In genomic region chr9:16441930-16442329, GRCm38 (mm10) we compare ENCODE assay signal across 23 mouse cellular contexts. TPM values are rescaled to one million over a fixed set of nuclear protein-coding genes. Genes with fewer than 3 reads are reported as not detected.
A peak's percentile ranks its signal among the peaks of the same experiment; 100 is the strongest.
DNase-seq lines count a peak whose midpoint lies in the region; ATAC-seq and TF ChIP-seq lines count a peak whose summit lies in the region.
"Had no signal": no experiment of that assay in that cellular context is flagged by ENCODE, and none has a peak within 500 bp of the region (broad histone marks: within the 10 kb centered on the region; RNA-seq: fewer than 3 reads in every experiment).

No protein-coding gene starts in this region.

- H3K27ac ChIP-seq in hindbrain, embryonic 13.5 days, result peak overlapping the region; percentile 49; the same call in 1 of the 2 replicates
- H3K27ac ChIP-seq in hindbrain, embryonic 16.5 days (ENCODE audit: low read depth, low read length), result no peak overlapping the region
- peak overlapping the region; percentile 12; the same call in 1 of the 2 replicates for H3K27ac ChIP-seq in heart, embryonic 10.5 days
- H3K27ac ChIP-seq in heart, postnatal 0 days (ENCODE audit: low read depth), result peak overlapping the region; percentile 71
- H3K27ac ChIP-seq in intestine, embryonic 16.5 days (ENCODE audit: low read length), result no peak overlapping the region
- H3K27ac ChIP-seq: forebrain, embryonic 12.5 days; heart, adult 2 months had no signal

- H3K27me3 ChIP-seq in hindbrain, embryonic 13.5 days, result no peaks in the 10 kb centered on the region
- no peaks in the 10 kb centered on the region for H3K27me3 ChIP-seq in hindbrain, embryonic 16.5 days (replicated peaks; ENCODE audit: control insufficient read depth, insufficient read depth, low read length)
- no peaks in the 10 kb centered on the region for H3K27me3 ChIP-seq in heart, embryonic 10.5 days (ENCODE audit: insufficient read depth, poor library complexity, severe bottlenecking)
- no peaks in the 10 kb centered on the region for H3K27me3 ChIP-seq in heart, postnatal 0 days (ENCODE audit: control insufficient read depth, insufficient read depth, low read length)
- H3K27me3 ChIP-seq in intestine, embryonic 16.5 days (replicated peaks; ENCODE audit: control insufficient read depth, insufficient read depth, low read length), result no peaks in the 10 kb centered on the region
- H3K27me3 ChIP-seq: forebrain, embryonic 12.5 days; megakaryocyte, embryonic 14.5 days had no signal

- peaks cover 60% of the 10 kb centered on the region for H3K4me1 ChIP-seq in hindbrain, embryonic 13.5 days (replicated peaks)
- peaks cover 27% of the 10 kb centered on the region for H3K4me1 ChIP-seq in hindbrain, embryonic 16.5 days (ENCODE audit: control insufficient read depth, insufficient read depth, low read depth, low read length)
- peaks cover 11% of the 10 kb centered on the region; the same call in 1 of the 2 replicates for H3K4me1 ChIP-seq in heart, embryonic 10.5 days
- H3K4me1 ChIP-seq in heart, postnatal 0 days (ENCODE audit: control insufficient read depth, insufficient read depth), result peaks cover 15% of the 10 kb centered on the region
- no peaks in the 10 kb centered on the region for H3K4me1 ChIP-seq in intestine, embryonic 16.5 days (ENCODE audit: control insufficient read depth, insufficient read depth, low read length)
- H3K4me1 ChIP-seq: megakaryocyte, embryonic 14.5 days had no signal

- no peak overlapping the region for H3K4me3 ChIP-seq in hindbrain, embryonic 13.5 days
- no peak overlapping the region for H3K4me3 ChIP-seq in hindbrain, embryonic 16.5 days (ENCODE audit: low read length)
- H3K4me3 ChIP-seq in heart, embryonic 10.5 days, result no peak overlapping the region
- H3K4me3 ChIP-seq in heart, postnatal 0 days (ENCODE audit: low read depth, low read length), result no peak overlapping the region
- no peak overlapping the region for H3K4me3 ChIP-seq in intestine, embryonic 16.5 days (ENCODE audit: low read length)
- H3K4me3 ChIP-seq: forebrain, embryonic 12.5 days; heart, adult 2 months; megakaryocyte, embryonic 14.5 days had no signal

- H3K36me3 ChIP-seq in hindbrain, embryonic 13.5 days, result no peaks in the 10 kb centered on the region
- no peaks in the 10 kb centered on the region for H3K36me3 ChIP-seq in hindbrain, embryonic 16.5 days (ENCODE audit: control insufficient read depth, insufficient read depth, low read length)
- no peaks in the 10 kb centered on the region for H3K36me3 ChIP-seq in heart, embryonic 10.5 days
- no peaks in the 10 kb centered on the region for H3K36me3 ChIP-seq in heart, postnatal 0 days (replicated peaks; ENCODE audit: control insufficient read depth, insufficient read depth, low read length)
- H3K36me3 ChIP-seq in intestine, embryonic 16.5 days (ENCODE audit: control insufficient read depth, insufficient read depth, low read length), result no peaks in the 10 kb centered on the region
- H3K36me3 ChIP-seq: forebrain, embryonic 12.5 days had no signal

- peak; percentile 7 to 27 for DNase-seq in cerebellum, postnatal 14 days
- no peak for DNase-seq in cerebellum, adult 9-11 months
- no peak for DNase-seq in heart, embryonic 10.5 days (ENCODE audit: low spot score)
- DNase-seq in heart, postnatal 0 days (ENCODE audit: low spot score), result peak; percentile 50
- DNase-seq in urinary bladder, postnatal 4 days (ENCODE audit: low spot score in 2 of 2), result no peak
- DNase-seq: adrenal gland, postnatal 25 days; cerebellum, adult 11-12 months; gastrocnemius, postnatal 10 days; kidney, adult 2 months; kidney, postnatal 25 days; left cerebral cortex, postnatal 4 days; liver; liver, postnatal 0 days; right cerebral cortex, adult 18-20 months had no signal

- WGBS in hindbrain, embryonic 13.5 days, result 45% methylated on average over 4 of the region's 4 CpGs
- WGBS in hindbrain, embryonic 16.5 days, result 40% methylated on average over 4 of the region's 4 CpGs
- WGBS in heart, embryonic 10.5 days, result 57% methylated on average over 4 of the region's 4 CpGs
- WGBS in heart, postnatal 0 days, result 28% methylated on average over 4 of the region's 4 CpGs
- WGBS in intestine, embryonic 16.5 days, result 61% methylated on average over 4 of the region's 4 CpGs

- TF ChIP-seq EP300 in heart, postnatal 0 days (IDR thresholded peaks at IDR 0.05; ENCODE audit: low read depth), result no peak

- no peak for TF ChIP-seq CTCF in heart, postnatal 0 days (IDR thresholded peaks at IDR 0.05; ENCODE audit: low read depth)

- no peak overlapping the region for H3K4me2 ChIP-seq in hindbrain, embryonic 13.5 days
- no peak overlapping the region for H3K4me2 ChIP-seq in hindbrain, embryonic 16.5 days (ENCODE audit: low read length)
- no peak overlapping the region; the same call in 1 of the 2 replicates for H3K4me2 ChIP-seq in heart, postnatal 0 days (ENCODE audit: low read depth, low read length)
- no peak overlapping the region for H3K4me2 ChIP-seq in intestine, embryonic 16.5 days (ENCODE audit: low read depth, low read length)
- H3K4me2 ChIP-seq: forebrain, embryonic 12.5 days had no signal

- no peak for ATAC-seq in hindbrain, embryonic 13.5 days (ENCODE audit: low FRiP score)
- no peak for ATAC-seq in hindbrain, embryonic 16.5 days
- peak; percentile 79 for ATAC-seq in heart, postnatal 0 days (ENCODE audit: insufficient read depth, low read depth)
- ATAC-seq in intestine, embryonic 16.5 days, result no peak
- ATAC-seq: activated CD4-positive, CD25-positive, alpha-beta regulatory T cell, adult 4 months; CD4-positive, CD25-positive, alpha-beta regulatory T cell, adult 4 months; liver, postnatal 0 days had no signal

- H3K9ac ChIP-seq in hindbrain, embryonic 13.5 days, result no peak overlapping the region
- H3K9ac ChIP-seq in hindbrain, embryonic 16.5 days (ENCODE audit: low read depth, low read length), result no peak overlapping the region
- no peak overlapping the region for H3K9ac ChIP-seq in heart, postnatal 0 days (replicated peaks; ENCODE audit: low read depth, low read length)
- H3K9ac ChIP-seq in intestine, embryonic 16.5 days (ENCODE audit: low read depth, low read length), result no peak overlapping the region
- H3K9ac ChIP-seq: forebrain, embryonic 12.5 days; liver, postnatal 0 days had no signal

- H3K9me3 ChIP-seq in hindbrain, embryonic 13.5 days, result no peaks in the 10 kb centered on the region
- no peaks in the 10 kb centered on the region for H3K9me3 ChIP-seq in hindbrain, embryonic 16.5 days (ENCODE audit: control insufficient read depth, low read length)
- H3K9me3 ChIP-seq in heart, embryonic 10.5 days, result no peaks in the 10 kb centered on the region
- no peaks in the 10 kb centered on the region for H3K9me3 ChIP-seq in heart, postnatal 0 days (replicated peaks; ENCODE audit: control insufficient read depth, low read length)
- H3K9me3 ChIP-seq in intestine, embryonic 16.5 days (ENCODE audit: control insufficient read depth, low read length), result no peaks in the 10 kb centered on the region
- H3K9me3 ChIP-seq: forebrain, embryonic 12.5 days; megakaryocyte, embryonic 14.5 days had no signal

RNA-seq across cellular contexts. Expression of gene Fat3, which starts 59.2 kb away (rescaled TPM):
- polyA plus RNA-seq in hindbrain, embryonic 13.5 days (2015; fragmentation: Nextera tagmentation; extraction: Ambion mirVana), result 12.8 and 13.7 TPM in 2 replicates
- 7.5 and 8.5 TPM in 2 replicates for polyA plus RNA-seq in hindbrain, embryonic 16.5 days (2015; fragmentation: Nextera tagmentation; extraction: Ambion mirVana)
- polyA plus RNA-seq in heart, embryonic 10.5 days (2016; fragmentation: Nextera tagmentation; extraction: Ambion mirVana), result 1.5 and 1.9 TPM in 2 replicates
- total RNA-seq in heart, postnatal 0 days (2014; rRNA removed; ENCODE audit: low replicate concordance), result 2.0 and 2.4 TPM in 2 replicates
- 0.19 and 0.29 TPM in 2 replicates for polyA plus RNA-seq in heart, postnatal 0 days (2015; fragmentation: Nextera tagmentation; extraction: Ambion mirVana)
- polyA plus RNA-seq in intestine, embryonic 16.5 days (2015; fragmentation: Nextera tagmentation; extraction: Ambion mirVana), result 0.23 and 0.44 TPM in 2 replicates
- total RNA-seq: common myeloid progenitor, adult 5-6 weeks had no signal

Comparison
In these comparisons a context has a peak if more than half of its experiments do, and no peak if none do; other contexts are left out.
1. DNase-seq: peak in cerebellum, postnatal 14 days (2 of 2) and heart, postnatal 0 days (single experiment); none in cerebellum, adult 9-11 months (single experiment), heart, embryonic 10.5 days (single experiment) and urinary bladder, postnatal 4 days (0 of 2).
2. H3K27ac ChIP-seq: peak in hindbrain, embryonic 13.5 days (single experiment), heart, embryonic 10.5 days (single experiment) and heart, postnatal 0 days (single experiment); none in hindbrain, embryonic 16.5 days (single experiment) and intestine, embryonic 16.5 days (single experiment).